Mouse (Mus musculus) heart, embryonic 16.5 days (tissue): ENCODE measurements around the gene Pqbp1. TPM values are rescaled to one million over a fixed set of nuclear protein-coding genes. Genes with fewer than 3 reads are reported as not detected.

Experiments
- ATAC-seq: fragments of 200-750 bp; cut with Nextera tagmentation; replicated peaks from 2 replicates; pipeline ENCODE4 v1.8.0; 2017; ENCODE audit warnings: moderate number of reproducible peaks; ENCODE audit not compliant: insufficient read depth, low FRiP score; ENCODE audit errors: extremely low read depth
- H3K27ac ChIP-seq: fragments of 300-500 bp; sonication (generic); 2 replicates; pipeline ENCODE4 v1.5.1; 2014; ENCODE audit warnings: mild to moderate bottlenecking, low read length, control low read depth, moderate library complexity
- H3K27me3 ChIP-seq: fragments of 300-500 bp; sonication (generic); 2 replicates; pipeline ENCODE4 v1.6.1; 2014; ENCODE audit warnings: low read length, mixed read lengths; ENCODE audit not compliant: control insufficient read depth, insufficient read depth
- H3K36me3 ChIP-seq: fragments of 300-500 bp; sonication (generic); 2 replicates; pipeline ENCODE4 v1.6.1; 2014; ENCODE audit not compliant: control insufficient read depth, insufficient read depth
- H3K4me1 ChIP-seq: fragments of 300-500 bp; sonication (generic); 2 replicates; pipeline ENCODE4 v1.6.1; 2014; ENCODE audit warnings: low read length, mixed read lengths; ENCODE audit not compliant: control insufficient read depth, insufficient read depth
- H3K4me2 ChIP-seq: fragments of 300-500 bp; sonication (generic); 2 replicates; pipeline ENCODE4 v1.6.1; 2014; ENCODE audit warnings: low read depth, mild to moderate bottlenecking, control low read depth, low read length
- H3K4me3 ChIP-seq: fragments of 300-500 bp; sonication (generic); 2 replicates; pipeline ENCODE4 v1.5.1; 2014; ENCODE audit warnings: mild to moderate bottlenecking, control low read depth, low read length
- H3K9ac ChIP-seq: fragments of 300-500 bp; sonication (generic); 2 replicates; pipeline ENCODE4 v1.6.1; 2014; ENCODE audit warnings: low read length, control low read depth
- H3K9me3 ChIP-seq: fragments of 300-500 bp; sonication (generic); replicated peaks from 2 replicates; pipeline ENCODE4 v1.6.1; 2016; ENCODE audit warnings: low read length; ENCODE audit not compliant: control insufficient read depth
- WGBS: fragments of 180-500 bp; shearing (Covaris S2); extraction: QIAGEN DNeasy Blood & Tissue Kit; methylation state at CpG from one replicate; pipeline ENCODE4 v1.1.7; 2014; 5-methylcytosine and 5-hydroxymethylcytosine counted together
- polyA plus RNA-seq: library from polyadenylated mRNA; unstranded; fragments of >200 nt; fragmentation: Nextera tagmentation; extraction: Ambion mirVana; gene quantifications from 2 replicates; pipeline ENCODE4 v1.2.1, GENCODE M21; 2015

Pqbp1 gene
- polyA plus RNA-seq, 1 experiment from 2014 or later = 82.7 TPM

DNA sequence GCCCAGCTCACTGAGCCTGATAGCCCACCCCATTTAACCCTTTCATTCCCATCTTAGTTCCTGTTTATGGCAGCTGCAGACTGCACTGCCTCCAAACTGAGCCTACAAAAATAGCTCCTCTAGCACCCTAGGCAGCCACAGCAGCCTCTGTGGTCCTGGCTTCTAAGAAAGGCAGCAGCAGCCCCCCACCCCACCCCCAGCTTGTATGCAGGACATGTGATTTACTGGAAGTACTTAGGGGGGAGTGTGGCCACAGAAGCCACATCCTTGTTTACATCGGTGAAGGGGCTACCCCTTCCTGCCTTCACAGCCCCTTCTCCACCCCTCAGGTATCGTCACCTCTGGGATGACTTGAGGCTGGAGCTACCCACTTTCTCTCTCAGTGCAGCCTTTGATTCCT, 33.7 kb downstream of the Pqbp1 start:
- H3K4me1 ChIP-seq = no peaks in the 10 kb centered on the region
- H3K4me2 ChIP-seq = no peak overlapping the region
- 49% methylated on average over 2 of the region's 2 CpGs for WGBS
- ATAC-seq = no peak
- no peak overlapping the region for H3K9ac ChIP-seq
- H3K27me3 ChIP-seq = no peaks in the 10 kb centered on the region
- H3K4me3 ChIP-seq = no peak overlapping the region
- no peaks in the 10 kb centered on the region for H3K9me3 ChIP-seq
- no peak overlapping the region for H3K27ac ChIP-seq
- peaks cover 4% of the 10 kb centered on the region for H3K36me3 ChIP-seq

DNA sequence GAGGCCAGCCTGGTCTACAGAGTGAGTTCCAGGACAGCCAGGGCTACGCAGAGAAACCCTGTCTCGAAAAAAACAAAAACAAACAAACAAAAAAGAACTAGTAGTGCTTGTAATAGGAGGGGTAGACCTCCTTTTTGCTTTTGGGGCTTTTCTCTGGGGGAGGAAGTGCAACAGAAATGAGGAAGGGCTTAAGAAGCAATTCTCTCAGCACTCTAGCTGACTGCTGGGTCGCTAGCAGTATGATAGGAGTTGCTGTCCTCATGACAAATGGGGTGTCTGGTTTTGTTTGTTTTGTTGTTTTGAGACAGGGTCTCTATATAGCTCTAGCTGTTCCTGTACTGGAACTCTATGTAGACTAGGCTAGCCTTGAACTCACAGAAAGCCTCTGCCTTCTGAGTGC, 34.5 kb downstream of the Pqbp1 start:
- 74% methylated on average over 3 of the region's 3 CpGs for WGBS
- H3K4me2 ChIP-seq = no peak overlapping the region
- H3K4me1 ChIP-seq = no peaks in the 10 kb centered on the region
- no peak for ATAC-seq
- H3K36me3 ChIP-seq = peaks cover 4% of the 10 kb centered on the region
- H3K9me3 ChIP-seq = no peaks in the 10 kb centered on the region
- H3K4me3 ChIP-seq = no peak overlapping the region
- H3K9ac ChIP-seq = no peak overlapping the region
- no peak overlapping the region for H3K27ac ChIP-seq
- no peaks in the 10 kb centered on the region for H3K27me3 ChIP-seq

DNA sequence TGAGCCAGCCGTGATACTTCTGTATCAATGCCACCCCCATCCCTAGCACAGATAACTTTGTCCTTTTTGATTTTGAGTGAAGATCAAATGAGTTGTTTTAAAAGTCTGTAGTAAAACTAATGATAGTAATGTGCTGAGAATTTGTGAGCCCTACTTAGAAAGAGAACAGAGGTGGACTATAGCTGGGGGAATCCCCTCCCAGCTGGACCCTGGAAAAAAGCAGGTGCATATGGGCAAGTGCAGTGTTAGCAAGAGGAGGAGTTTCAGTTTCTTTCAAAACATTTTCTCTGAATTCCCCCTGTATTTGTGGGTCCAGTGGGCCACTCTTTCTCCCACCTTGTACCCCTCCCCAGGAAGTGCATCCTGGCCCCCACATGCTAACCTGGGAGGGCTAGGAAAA, 35.9 kb downstream of the Pqbp1 start:
- ATAC-seq = no peak
- no peak overlapping the region for H3K27ac ChIP-seq
- 82% methylated on average over 1 of the region's 1 CpGs for WGBS

DNA sequence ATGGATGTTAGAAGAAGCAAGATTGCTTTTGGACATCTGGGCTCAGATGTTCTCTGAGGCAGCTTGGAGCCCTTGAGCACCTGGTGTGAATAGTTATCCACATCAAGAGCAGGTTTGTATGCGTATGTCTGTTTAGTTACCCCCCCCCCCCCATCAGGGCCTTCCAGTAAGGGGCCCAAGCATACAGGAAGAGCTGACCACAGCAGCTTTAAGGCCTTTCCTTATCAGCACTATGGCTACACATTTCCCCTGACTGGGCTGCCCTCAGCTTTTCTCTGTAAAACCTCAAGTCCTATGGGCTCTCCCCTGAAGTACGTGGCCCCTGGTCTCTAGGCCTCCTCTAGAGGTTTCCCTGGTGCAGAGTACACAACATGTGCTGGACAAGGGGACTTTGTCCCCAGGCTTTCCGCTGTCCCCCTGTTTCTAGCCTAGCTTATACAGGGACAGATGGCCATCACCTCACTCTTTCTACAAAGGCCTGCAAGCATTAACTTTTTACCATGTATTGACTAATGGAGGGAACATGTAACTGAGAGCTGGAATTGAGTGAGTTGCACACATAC, 39.8 kb downstream of the Pqbp1 start:
- Histone ChIP-seq H3K9me3 (no peaks in the 10 kb centered on the region), H3K4me1 (no peaks in the 10 kb centered on the region), H3K27me3 (no peaks in the 10 kb centered on the region), H3K36me3 (no peaks in the 10 kb centered on the region), H3K27ac (no peak overlapping the region), H3K4me2 (no peak overlapping the region), H3K9ac (no peak overlapping the region), H3K4me3 (no peak overlapping the region)
- no peak for ATAC-seq
- 76% methylated on average over 3 of the region's 3 CpGs for WGBS

More for the DNA sequence above, 35.9 kb downstream of the Pqbp1 start:
- no peaks in the 10 kb centered on the region for H3K27me3 ChIP-seq
- H3K9me3 ChIP-seq = no peaks in the 10 kb centered on the region
- H3K4me1 ChIP-seq = no peaks in the 10 kb centered on the region
- H3K4me2 ChIP-seq = no peak overlapping the region
- peaks cover 3% of the 10 kb centered on the region for H3K36me3 ChIP-seq
- H3K9ac ChIP-seq = no peak overlapping the region
- no peak overlapping the region for H3K4me3 ChIP-seq

DNA sequence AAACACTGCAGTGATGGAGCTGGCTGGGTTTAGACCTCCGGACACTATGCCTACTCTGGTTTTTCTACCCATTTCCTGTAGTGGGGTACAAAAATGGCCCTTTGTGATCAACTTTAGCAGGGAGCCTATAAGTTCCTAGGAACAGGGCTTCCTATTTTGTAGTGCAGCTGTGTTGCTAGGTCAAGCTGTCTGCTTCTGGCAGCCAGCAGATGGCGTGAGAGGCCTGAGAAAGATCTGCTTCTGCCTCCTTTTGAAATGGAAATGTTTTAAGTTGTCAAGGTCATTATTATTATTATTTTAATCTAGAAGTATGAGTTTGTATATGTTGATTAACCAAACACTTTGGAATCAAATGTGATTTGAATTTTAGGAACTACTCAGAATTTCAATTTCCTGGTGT, 44.5 kb downstream of the Pqbp1 start:
- Histone ChIP-seq H3K27ac (no peak overlapping the region), H3K4me3 (no peak overlapping the region), H3K9me3 (no peaks in the 10 kb centered on the region), H3K4me2 (no peak overlapping the region), H3K36me3 (peaks cover 4% of the 10 kb centered on the region), H3K9ac (no peak overlapping the region), H3K4me1 (no peaks in the 10 kb centered on the region), H3K27me3 (no peaks in the 10 kb centered on the region)
- WGBS = 33% methylated on average over 2 of the region's 2 CpGs
- no peak for ATAC-seq

DNA sequence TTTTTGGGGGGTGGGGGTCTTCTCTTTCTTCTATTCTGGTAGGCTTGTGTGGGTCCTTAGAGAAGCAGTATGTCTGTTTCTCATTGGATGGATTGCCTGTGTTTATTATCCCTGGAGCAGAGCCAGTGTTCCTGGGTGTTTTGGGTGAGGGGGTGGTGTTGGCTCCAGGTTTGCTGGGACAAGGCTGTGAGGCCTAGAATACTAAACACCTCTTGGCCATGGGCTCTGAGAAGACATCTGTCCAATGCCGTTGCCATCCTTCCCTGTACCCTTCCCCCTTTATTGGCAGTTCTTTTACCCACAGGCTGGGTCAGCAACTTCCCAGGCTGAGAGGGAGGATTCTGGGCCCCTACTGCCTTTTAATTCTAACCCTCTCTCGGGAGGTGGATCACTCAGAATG, 51.2 kb downstream of the Pqbp1 start:
- Histone ChIP-seq H3K4me2 (no peak overlapping the region), H3K4me1 (peaks cover 11% of the 10 kb centered on the region), H3K27ac (no peak overlapping the region), H3K36me3 (peaks cover 4% of the 10 kb centered on the region), H3K9ac (no peak overlapping the region), H3K9me3 (no peaks in the 10 kb centered on the region), H3K27me3 (no peaks in the 10 kb centered on the region), H3K4me3 (no peak overlapping the region)
- 79% methylated on average over 2 of the region's 2 CpGs for WGBS
- ATAC-seq = no peak

Other genes with a start within 250 kb of the Pqbp1 start
- 10.0 and 10.5 TPM in 2 replicates for gene Prickle3, start 242.0 kb downstream of the Pqbp1 start, polyA plus RNA-seq
- 142 and 150 TPM in 2 replicates for gene Plp2, start 227.9 kb downstream of the Pqbp1 start, polyA plus RNA-seq
- 0.60 and 1.1 TPM in 2 replicates for gene Magix, start 218.0 kb downstream of the Pqbp1 start, polyA plus RNA-seq
- gene Gpkow, start 202.1 kb downstream of the Pqbp1 start, polyA plus RNA-seq = 33.2 and 33.5 TPM in 2 replicates
- 31.5 and 35.3 TPM in 2 replicates for gene Wdr45, start 184.9 kb downstream of the Pqbp1 start, polyA plus RNA-seq
- gene Gm45208, start 177.0 kb downstream of the Pqbp1 start, polyA plus RNA-seq = not detected in 2 replicates
- 32.4 and 34.0 TPM in 2 replicates for gene Praf2, start 170.8 kb downstream of the Pqbp1 start, polyA plus RNA-seq
- 4.1 and 8.5 TPM in 2 replicates for gene Ccdc120, start 148.4 kb downstream of the Pqbp1 start, polyA plus RNA-seq
- gene Tfe3, start 136.7 kb downstream of the Pqbp1 start, polyA plus RNA-seq = 19.1 TPM in 2 replicates
- 29.8 and 30.7 TPM in 2 replicates for gene Gripap1, start 109.5 kb downstream of the Pqbp1 start, polyA plus RNA-seq
- gene Kcnd1, start 77.0 kb downstream of the Pqbp1 start, polyA plus RNA-seq = 0.46 and 0.54 TPM in 2 replicates
- 27.1 and 27.4 TPM in 2 replicates for gene Otud5, start 57.9 kb downstream of the Pqbp1 start, polyA plus RNA-seq
- 6.1 and 6.4 TPM in 2 replicates for gene Pim2, start 21.0 kb downstream of the Pqbp1 start, polyA plus RNA-seq
- gene Slc35a2, start 15.2 kb downstream of the Pqbp1 start, polyA plus RNA-seq = 28.9 and 30.5 TPM in 2 replicates
- 114 and 122 TPM in 2 replicates for gene Timm17b, start 88 bp upstream of the Pqbp1 start, polyA plus RNA-seq
- gene Gm10491, start 8.6 kb upstream of the Pqbp1 start, polyA plus RNA-seq = not detected in 2 replicates
- gene Gm10490, start 10.3 kb upstream of the Pqbp1 start, polyA plus RNA-seq = not detected in 2 replicates
- gene Pcsk1n, start 20.6 kb upstream of the Pqbp1 start, polyA plus RNA-seq = 0.32 and 0.42 TPM in 2 replicates
- gene Eras, start 29.3 kb upstream of the Pqbp1 start, polyA plus RNA-seq = not detected in 2 replicates
- gene Hdac6, start 48.6 kb upstream of the Pqbp1 start, polyA plus RNA-seq = 26.1 and 26.7 TPM in 2 replicates
- gene Gata1, start 78.8 kb upstream of the Pqbp1 start, polyA plus RNA-seq = 1.1 and 1.4 TPM in 2 replicates
- 0.74 and 0.77 TPM in 2 replicates for gene Glod5, start 119.2 kb upstream of the Pqbp1 start, polyA plus RNA-seq
- gene Suv39h1, start 175.5 kb upstream of the Pqbp1 start, polyA plus RNA-seq = 31.3 and 33.7 TPM in 2 replicates
- 0.62 and 2.2 TPM in 2 replicates for gene Was, start 191.2 kb upstream of the Pqbp1 start, polyA plus RNA-seq
- gene Wdr13, start 233.6 kb upstream of the Pqbp1 start, polyA plus RNA-seq = 27.5 and 27.6 TPM in 2 replicates
- gene Rbm3, start 246.6 kb upstream of the Pqbp1 start, polyA plus RNA-seq = 295 and 339 TPM in 2 replicates